Mouse (Mus musculus) embryonic facial prominence, embryonic 11.5 days (tissue): ENCODE measurements around the gene Klhdc4. TPM values are rescaled to one million over a fixed set of nuclear protein-coding genes. Genes with fewer than 3 reads are reported as not detected.
A peak's percentile ranks its signal among the peaks of the same experiment; 100 is the strongest.

Experiments
- ATAC-seq: fragments of 200-750 bp; cut with Nextera tagmentation; replicated peaks from 2 replicates; pipeline ENCODE4 v1.8.0; 2017; ENCODE audit warnings: low read depth; ENCODE audit not compliant: insufficient number of reproducible peaks, low FRiP score, low TSS enrichment
- DNase-seq: peaks from one replicate; pipeline ENCODE4 v3.0.0-alpha.2; 2015; ENCODE audit warnings: low spot score
- H3K27ac ChIP-seq: fragments of 300-500 bp; sonication (generic); replicated peaks from 2 replicates; pipeline ENCODE4 v1.5.1; 2014; ENCODE audit warnings: mild to moderate bottlenecking, low read depth, low read length, control low read depth
- H3K27me3 ChIP-seq: fragments of 300-500 bp; sonication (generic); 2 replicates; pipeline ENCODE4 v1.6.1; 2014; ENCODE audit warnings: mild to moderate bottlenecking, low read length, moderate library complexity, mixed read lengths; ENCODE audit not compliant: control insufficient read depth, insufficient read depth
- H3K36me3 ChIP-seq: fragments of 300-500 bp; sonication (generic); replicated peaks from 2 replicates; pipeline ENCODE4 v1.6.1; 2014; ENCODE audit warnings: low read depth, mild to moderate bottlenecking, low read length, moderate library complexity, mixed read lengths; ENCODE audit not compliant: control insufficient read depth, insufficient read depth
- H3K4me1 ChIP-seq: fragments of 300-500 bp; sonication (generic); 2 replicates; pipeline ENCODE4 v1.6.1; 2014; ENCODE audit warnings: low read length, mixed read lengths; ENCODE audit not compliant: control insufficient read depth, insufficient read depth
- H3K4me2 ChIP-seq: fragments of 300-500 bp; sonication (generic); 2 replicates; pipeline ENCODE4 v1.6.1; 2014; ENCODE audit warnings: low read depth, mild to moderate bottlenecking, control low read depth, low read length, moderate library complexity
- H3K4me3 ChIP-seq: fragments of 300-500 bp; sonication (generic); 2 replicates; pipeline ENCODE4 v1.5.1; 2014; ENCODE audit warnings: low read depth, low read length, control low read depth
- H3K9ac ChIP-seq: fragments of 300-500 bp; sonication (generic); replicated peaks from 2 replicates; pipeline ENCODE4 v1.6.1; 2014; ENCODE audit warnings: mild to moderate bottlenecking, control low read depth, low read length
- H3K9me3 ChIP-seq: fragments of 300-500 bp; sonication (generic); replicated peaks from 2 replicates; pipeline ENCODE4 v1.6.1; 2016; ENCODE audit warnings: mild to moderate bottlenecking, low read length, inconsistent platforms, mixed read lengths; ENCODE audit not compliant: control insufficient read depth
- WGBS: fragments of 180-500 bp; shearing (Covaris S2); extraction: QIAGEN DNeasy Blood & Tissue Kit; methylation state at CpG from one replicate; pipeline ENCODE4 v1.1.7; 2014; 5-methylcytosine and 5-hydroxymethylcytosine counted together
- polyA plus RNA-seq: library from polyadenylated mRNA; unstranded; fragments of >200 nt; fragmentation: Nextera tagmentation; extraction: Ambion mirVana; gene quantifications from 2 replicates; pipeline ENCODE4 v1.2.1, GENCODE M21; 2014

Klhdc4 gene
- polyA plus RNA-seq, 1 experiment from 2014 or later: 43.1 TPM

- 76% methylated on average over 6 of the region's 6 CpGs for WGBS
- H3K4me2 ChIP-seq: no peak overlapping the region
- no peak overlapping the region for H3K9ac ChIP-seq
- no peaks in the 10 kb centered on the region for H3K27me3 ChIP-seq
- H3K36me3 ChIP-seq: no peaks in the 10 kb centered on the region
- no peak for DNase-seq
- no peaks in the 10 kb centered on the region for H3K9me3 ChIP-seq
- no peak for ATAC-seq
- no peak overlapping the region for H3K4me3 ChIP-seq
- H3K4me1 ChIP-seq: no peaks in the 10 kb centered on the region
- H3K27ac ChIP-seq: no peak overlapping the region
Measured at GRCm38 (mm10) chr8:121847987-121848386, 18.6 kb upstream of the Klhdc4 start.

- DNase-seq: no peak
- no peak for ATAC-seq
Measured at GRCm38 (mm10) chr8:121847261-121847822, 18.0 kb upstream of the Klhdc4 start.

DNA sequence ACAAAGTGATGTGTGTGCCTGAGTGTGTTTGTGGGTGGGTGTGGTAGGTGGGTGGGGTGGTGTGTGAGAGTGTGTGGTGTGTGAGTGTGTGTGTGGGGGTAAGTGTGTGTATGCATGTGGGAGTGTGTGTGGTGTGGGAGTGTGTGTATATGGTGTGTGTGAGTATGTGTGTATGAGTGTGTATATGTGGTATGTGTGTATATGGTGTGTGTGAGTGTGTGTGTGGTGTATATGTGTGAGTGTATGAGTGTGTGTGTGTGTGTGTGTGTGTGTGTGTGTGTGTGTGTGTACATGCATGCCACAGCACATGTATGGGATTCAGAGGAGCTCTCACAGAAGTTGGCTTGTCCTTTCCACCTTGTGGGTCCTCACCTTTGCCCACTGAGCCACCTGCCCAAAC lies 17.4 kb upstream of the Klhdc4 start:
- H3K27ac ChIP-seq: no peak overlapping the region
- ATAC-seq (no peak), DNase-seq (no peak)
- no peaks in the 10 kb centered on the region for H3K27me3 ChIP-seq
- no peaks in the 10 kb centered on the region for H3K36me3 ChIP-seq
- H3K9ac ChIP-seq: no peak overlapping the region
- no peaks in the 10 kb centered on the region for H3K9me3 ChIP-seq
- H3K4me2 ChIP-seq: no peak overlapping the region
- no peak overlapping the region for H3K4me3 ChIP-seq
- H3K4me1 ChIP-seq: no peaks in the 10 kb centered on the region

More at GRCm38 (mm10) chr8:121847261-121847822, 18.0 kb upstream of the Klhdc4 start:
- Histone ChIP-seq H3K4me2 (no peak overlapping the region), H3K36me3 (no peaks in the 10 kb centered on the region), H3K4me1 (no peaks in the 10 kb centered on the region), H3K9ac (no peak overlapping the region), H3K9me3 (no peaks in the 10 kb centered on the region), H3K4me3 (no peak overlapping the region), H3K27me3 (no peaks in the 10 kb centered on the region), H3K27ac (no peak overlapping the region)
- WGBS: 77% methylated on average over 10 of the region's 10 CpGs

DNA sequence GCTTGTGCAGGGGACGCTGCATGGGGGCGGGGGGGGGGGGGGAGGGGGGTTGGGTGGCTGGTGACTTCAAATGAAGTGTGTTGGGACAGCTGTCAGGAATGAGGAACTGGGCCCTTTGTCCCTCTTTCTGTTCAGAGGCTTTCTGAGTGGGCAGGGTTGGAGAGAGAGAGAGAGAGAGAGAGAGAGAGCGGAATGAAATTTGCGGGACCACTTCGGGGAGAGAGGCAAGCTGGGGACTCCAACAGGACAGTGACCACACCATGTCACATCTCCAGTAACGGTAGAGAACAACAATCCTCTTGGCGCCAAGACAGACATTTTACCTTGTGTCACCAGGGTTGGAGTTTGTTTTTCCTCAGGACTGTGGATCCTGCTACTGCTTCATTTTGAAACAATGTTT lies 15.4 kb upstream of the Klhdc4 start:
- no peak overlapping the region for H3K4me2 ChIP-seq
- H3K9ac ChIP-seq: no peak overlapping the region
- H3K4me3 ChIP-seq: no peak overlapping the region
- DNase-seq (no peak), ATAC-seq (no peak)
- H3K4me1 ChIP-seq: no peaks in the 10 kb centered on the region
- no peaks in the 10 kb centered on the region for H3K36me3 ChIP-seq
- 66% methylated on average over 6 of the region's 7 CpGs for WGBS
- no peaks in the 10 kb centered on the region for H3K27me3 ChIP-seq
- H3K27ac ChIP-seq: no peak overlapping the region
- no peaks in the 10 kb centered on the region for H3K9me3 ChIP-seq

DNA sequence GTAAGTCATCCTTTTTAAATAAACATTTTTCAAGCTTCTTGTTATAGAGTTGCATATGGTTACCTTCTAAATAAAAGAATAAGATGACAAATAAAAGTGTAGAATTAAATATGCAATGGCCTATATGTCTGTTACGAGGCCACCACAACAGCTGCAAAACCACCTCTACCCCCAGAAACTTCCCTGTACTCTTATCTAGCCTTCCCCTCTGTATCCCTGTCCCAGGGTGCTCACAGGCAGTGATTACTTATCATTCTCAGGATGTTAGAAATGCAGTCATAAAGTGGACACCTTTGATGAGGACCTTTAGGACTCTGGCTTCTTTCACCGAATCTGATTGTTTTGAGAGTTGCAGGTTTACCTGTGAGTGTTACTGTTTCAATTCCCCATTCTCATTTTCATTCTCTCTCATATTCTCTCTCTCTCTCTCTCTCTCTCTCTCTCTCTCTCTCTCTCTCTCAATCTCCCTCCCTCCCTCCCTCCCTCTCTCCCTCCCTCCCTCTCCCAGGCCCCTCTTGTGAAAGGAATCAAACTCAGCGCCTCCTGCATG lies 13.9 kb upstream of the Klhdc4 start:
- ATAC-seq: no peak
- Histone ChIP-seq H3K4me1 (no peaks in the 10 kb centered on the region), H3K36me3 (no peaks in the 10 kb centered on the region), H3K9ac (no peak overlapping the region), H3K9me3 (no peaks in the 10 kb centered on the region), H3K27me3 (no peaks in the 10 kb centered on the region), H3K27ac (no peak overlapping the region), H3K4me2 (no peak overlapping the region), H3K4me3 (no peak overlapping the region)
- DNase-seq: no peak
- 82% methylated on average over 3 of the region's 3 CpGs for WGBS

DNA sequence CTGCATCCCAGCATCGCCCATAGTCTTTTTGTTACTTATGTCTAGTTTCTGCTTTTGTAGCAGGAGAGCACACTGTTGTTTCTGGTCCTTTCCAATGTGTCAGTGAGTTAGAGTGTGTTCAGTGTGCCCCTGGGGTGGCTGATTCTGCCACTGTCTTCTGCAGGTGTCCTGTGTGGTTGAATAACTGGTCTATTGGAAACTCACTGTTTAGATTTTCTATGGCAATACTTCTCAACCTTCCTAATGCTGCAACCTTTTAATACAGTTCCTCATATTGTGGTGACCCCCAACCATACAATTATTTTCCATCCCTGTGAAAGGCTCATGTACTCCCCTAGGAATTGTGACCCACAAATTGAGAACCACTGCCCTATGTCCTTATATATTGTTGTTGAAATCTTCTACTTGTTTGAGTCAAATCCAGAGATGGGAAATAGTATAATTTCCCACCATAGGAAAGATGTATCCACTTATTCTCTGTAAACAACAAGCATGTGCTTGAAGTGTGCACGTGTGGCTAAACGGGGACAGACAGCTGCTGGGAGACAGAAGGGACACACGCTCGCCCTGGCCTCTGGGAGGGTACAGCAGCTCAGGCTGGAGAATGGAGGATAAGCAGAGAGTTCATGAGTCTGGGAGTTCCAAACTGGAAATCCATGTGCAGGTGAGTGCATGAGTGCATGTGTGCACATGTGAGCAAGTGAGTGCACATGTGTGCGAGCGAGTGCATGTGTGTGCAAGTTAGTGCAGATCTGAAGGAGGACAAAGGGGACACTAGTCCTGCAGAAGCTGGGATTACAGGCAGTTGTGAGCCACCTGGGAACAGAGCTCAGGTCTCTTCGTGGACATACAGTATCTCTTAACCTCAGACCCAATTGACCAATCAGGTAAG lies 12.9 kb upstream of the Klhdc4 start:
- Histone ChIP-seq H3K4me3 (no peak overlapping the region), H3K4me2 (no peak overlapping the region), H3K9ac (no peak overlapping the region), H3K4me1 (no peaks in the 10 kb centered on the region), H3K36me3 (no peaks in the 10 kb centered on the region), H3K27ac (no peak overlapping the region), H3K27me3 (no peaks in the 10 kb centered on the region), H3K9me3 (no peaks in the 10 kb centered on the region)
- DNase-seq (no peak), ATAC-seq (no peak)
- 85% methylated on average over 8 of the region's 8 CpGs for WGBS

- peak; percentile 35 for DNase-seq
- H3K27me3 ChIP-seq: no peaks in the 10 kb centered on the region
- H3K4me2 ChIP-seq: no peak overlapping the region
- H3K27ac ChIP-seq: no peak overlapping the region
- H3K4me1 ChIP-seq: no peaks in the 10 kb centered on the region
- no peak for ATAC-seq
- WGBS: 61% methylated on average over 8 of the region's 8 CpGs
- H3K9me3 ChIP-seq: no peaks in the 10 kb centered on the region
- no peak overlapping the region for H3K4me3 ChIP-seq
- H3K36me3 ChIP-seq: no peaks in the 10 kb centered on the region
- no peak overlapping the region for H3K9ac ChIP-seq
Measured at GRCm38 (mm10) chr8:121841242-121841641, 11.9 kb upstream of the Klhdc4 start.

DNA sequence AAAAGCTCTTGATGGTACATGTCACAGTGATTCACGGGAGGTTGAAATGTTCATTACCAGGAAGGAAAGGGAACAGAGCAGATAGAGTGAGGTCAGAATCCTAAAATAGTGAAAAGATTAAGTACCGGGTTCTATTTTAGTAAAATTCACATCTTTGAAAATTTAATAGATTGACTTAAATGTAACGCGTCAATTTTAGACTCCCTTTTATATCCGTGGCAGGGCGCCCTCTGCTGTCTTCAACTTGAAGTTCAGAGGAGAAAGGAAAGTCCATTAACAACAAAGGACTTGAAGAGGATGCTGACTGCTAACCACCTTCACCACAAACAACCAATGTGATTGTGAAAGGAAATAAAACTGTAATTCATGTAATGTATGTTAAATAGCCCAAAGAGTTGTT lies 3.1 kb upstream of the Klhdc4 start:
- Histone ChIP-seq H3K9me3 (no peaks in the 10 kb centered on the region), H3K4me2 (no peak overlapping the region), H3K36me3 (no peaks in the 10 kb centered on the region), H3K27ac (no peak overlapping the region), H3K27me3 (no peaks in the 10 kb centered on the region), H3K4me3 (no peak overlapping the region), H3K4me1 (peaks cover 8% of the 10 kb centered on the region), H3K9ac (no peak overlapping the region)
- 18% methylated on average over 6 of the region's 6 CpGs for WGBS
- ATAC-seq: no peak
- peak; percentile 77 for DNase-seq
